Mouse (Mus musculus): ENCODE results near the gene Dlat. TPM values are rescaled to one million over a fixed set of nuclear protein-coding genes. Genes with fewer than 3 reads are reported as not detected.

Dlat gene
- total and polyA plus RNA-seq, 3 experiments: 45.2 to 67.5 (median 53.4) TPM

DNA sequence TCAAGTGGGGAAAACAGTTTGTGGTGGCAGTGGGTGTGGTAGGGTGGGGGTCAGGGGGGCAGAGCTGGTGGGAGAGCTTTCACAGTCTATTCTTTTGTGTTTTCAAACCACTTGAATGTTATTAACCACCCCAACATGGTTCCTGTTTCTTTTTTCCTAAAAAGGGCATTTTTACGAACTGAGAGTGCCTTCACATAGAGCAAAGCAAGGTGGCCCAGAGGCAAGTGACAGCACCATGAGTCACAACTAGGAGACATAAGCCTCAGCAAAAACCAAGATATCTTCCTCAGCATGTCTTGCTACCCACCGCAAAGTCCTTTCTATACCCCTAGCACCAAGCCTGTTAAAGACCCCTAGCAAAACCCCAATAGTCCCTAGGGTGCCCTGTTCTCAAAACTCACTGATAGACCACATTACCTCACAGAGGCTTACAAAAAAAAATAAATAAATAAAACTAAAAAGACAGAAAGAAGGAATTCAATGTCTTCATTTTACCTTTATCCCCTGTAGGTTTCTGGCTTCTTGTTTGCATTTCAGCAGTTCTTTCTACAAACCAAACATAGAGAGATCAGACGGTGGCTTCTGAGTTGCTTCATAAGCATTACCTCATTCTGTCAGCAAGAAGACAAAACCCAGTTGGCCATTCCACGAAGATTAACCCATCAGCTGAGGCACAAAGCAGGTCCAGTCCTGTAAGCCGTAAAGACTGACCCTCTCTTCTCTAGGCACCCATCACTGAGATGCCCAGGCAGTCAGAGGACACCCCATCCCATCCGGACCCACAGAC is 27.5 kb upstream of the Dlat start:
- in situ Hi-C loops (cut with MboI; ENCODE audit: low pct_ligation_motif_present, low pct_unique_long_range_greater_than_20kb, low sequenced_read_pairs): no loop called here
- H3K4me2 ChIP-seq (ENCODE audit: insufficient read depth, low read depth, poor library complexity, severe bottlenecking): peak overlapping the region; percentile 41

DNA sequence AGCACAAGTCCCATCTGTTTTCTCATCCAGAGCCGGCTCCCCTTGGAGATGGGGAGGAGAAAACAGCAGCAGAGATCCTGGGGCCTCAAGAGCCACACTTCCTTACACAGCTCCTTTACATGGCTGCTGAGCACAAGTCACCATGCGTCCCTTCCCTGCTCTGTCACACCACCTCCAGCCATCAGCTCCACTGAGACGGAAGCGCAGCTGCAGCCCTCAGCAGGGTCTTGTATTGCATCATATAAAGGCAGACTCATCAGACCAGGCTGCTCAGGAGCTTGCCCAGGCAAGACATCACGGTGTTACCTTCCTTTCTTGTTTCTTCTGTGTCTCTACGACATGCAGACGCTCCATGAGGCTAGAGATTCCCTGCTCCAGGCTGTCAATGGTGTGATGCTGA is 22.1 kb upstream of the Dlat start:
- TF ChIP-seq ZMIZ1 (IDR thresholded peaks at IDR 0.05; ENCODE audit: low read depth, low read length) (no peak), USF1 (IDR thresholded peaks at IDR 0.05; ENCODE audit: low read depth, low read length) (no peak), E2F4 (IDR thresholded peaks at IDR 0.05; ENCODE audit: insufficient replicate concordance, low read depth, low read length) (no peak), KAT2A (IDR thresholded peaks at IDR 0.05; ENCODE audit: insufficient replicate concordance, low read length) (no peak), ETS1 (conservative IDR thresholded peaks at IDR 0.05; ENCODE audit: low read depth, low read length) (no peak), ELF1 (IDR thresholded peaks at IDR 0.05; ENCODE audit: low read depth, low read length) (no peak), NELFE (IDR thresholded peaks at IDR 0.05; ENCODE audit: low read depth, low read length) (no peak), CTCF (conservative IDR thresholded peaks at IDR 0.05 in 1 of 2, IDR thresholded peaks at IDR 0.05 in 1 of 2; ENCODE audit: low read depth in 2 of 2, low read length in 2 of 2) (no peak), ZC3H11A (IDR thresholded peaks at IDR 0.05; ENCODE audit: low read depth, low read length) (no peak), ZKSCAN1 (IDR thresholded peaks at IDR 0.05; ENCODE audit: borderline replicate concordance, low read depth, low read length) (no peak), MAZ (IDR thresholded peaks at IDR 0.05; ENCODE audit: low read depth, low read length) (no peak), MXI1 (IDR thresholded peaks at IDR 0.05; ENCODE audit: low read depth, low read length) (no peak), MEF2A (IDR thresholded peaks at IDR 0.05; ENCODE audit: borderline replicate concordance, low read depth, low read length) (no peak), MYC (IDR thresholded peaks at IDR 0.05; ENCODE audit: low read depth, low read length) (no peak), JUN (IDR thresholded peaks at IDR 0.05; ENCODE audit: insufficient read depth, low read depth, low read length) (no peak), BHLHE40 (IDR thresholded peaks at IDR 0.05; ENCODE audit: low read depth, low read length) (no peak)
- Histone ChIP-seq H3K4me2 (ENCODE audit: insufficient read depth, low read depth, poor library complexity, severe bottlenecking) (no peak overlapping the region), H3K36me3 (replicated peaks in 1 of 2; ENCODE audit: control insufficient read depth in 1 of 2, insufficient read depth in 1 of 2, low read length in 1 of 2) (no peaks in the 10 kb centered on the region), H3K9me3 (replicated peaks; ENCODE audit: low read length) (no peaks in the 10 kb centered on the region), H3K79me2 (replicated peaks; ENCODE audit: control insufficient read depth, extremely low read depth, insufficient read depth, poor library complexity, severe bottlenecking) (no peaks in the 10 kb centered on the region), H3K27ac (ENCODE audit: insufficient read depth, low read depth) (no peak overlapping the region), H3K9ac (ENCODE audit: insufficient read depth, low read depth) (no peak overlapping the region), H3K27me3 (replicated peaks) (no peaks in the 10 kb centered on the region), H3K4me3 (replicated peaks in 1 of 3; ENCODE audit: low read depth in 2 of 3, low read length in 2 of 3, poor library complexity in 1 of 3) (no peak overlapping the region), H3K4me1 (ENCODE audit: control insufficient read depth in 1 of 2, insufficient read depth in 2 of 2) (peaks cover 4 to 5% of the 10 kb centered on the region in 2 experiments)
- DNase-seq (ENCODE audit: extremely low read depth): no peak
- dilution Hi-C loops (cut with MboI; ENCODE audit: extremely low pct_ligation_motif_present, extremely low pct_unique_long_range_greater_than_20kb, low sequenced_read_pairs): no loop called here
- in situ Hi-C loops (cut with MboI; ENCODE audit: low pct_ligation_motif_present, low pct_unique_long_range_greater_than_20kb, low sequenced_read_pairs): no loop called here

More for the DNA sequence above, 27.5 kb upstream of the Dlat start:
- Histone ChIP-seq H3K27me3 (replicated peaks) (no peaks in the 10 kb centered on the region), H3K9ac (ENCODE audit: insufficient read depth, low read depth) (no peak overlapping the region), H3K9me3 (replicated peaks; ENCODE audit: low read length) (no peaks in the 10 kb centered on the region), H3K4me3 (replicated peaks in 1 of 3; ENCODE audit: low read depth in 2 of 3, low read length in 2 of 3, poor library complexity in 1 of 3) (no peak overlapping the region), H3K27ac (ENCODE audit: insufficient read depth, low read depth) (no peak overlapping the region), H3K36me3 (replicated peaks in 1 of 2; ENCODE audit: control insufficient read depth in 1 of 2, insufficient read depth in 1 of 2, low read length in 1 of 2) (no peaks in the 10 kb centered on the region), H3K4me1 (ENCODE audit: control insufficient read depth in 1 of 2, insufficient read depth in 2 of 2) (peaks cover 0 to 2% of the 10 kb centered on the region in 2 experiments; a peak in 3 of 4 replicates), H3K79me2 (replicated peaks; ENCODE audit: control insufficient read depth, extremely low read depth, insufficient read depth, poor library complexity, severe bottlenecking) (no peaks in the 10 kb centered on the region)
- dilution Hi-C loops (cut with MboI; ENCODE audit: extremely low pct_ligation_motif_present, extremely low pct_unique_long_range_greater_than_20kb, low sequenced_read_pairs): no loop called here
- no peak for DNase-seq (ENCODE audit: extremely low read depth)
- TF ChIP-seq KAT2A (IDR thresholded peaks at IDR 0.05; ENCODE audit: insufficient replicate concordance, low read length) (no peak), RCOR1 (conservative IDR thresholded peaks at IDR 0.05; ENCODE audit: low read depth, low read length) (no peak), MXI1 (IDR thresholded peaks at IDR 0.05; ENCODE audit: low read depth, low read length) (no peak), ZC3H11A (IDR thresholded peaks at IDR 0.05; ENCODE audit: low read depth, low read length) (no peak), ETS1 (conservative IDR thresholded peaks at IDR 0.05; ENCODE audit: low read depth, low read length) (no peak), JUN (IDR thresholded peaks at IDR 0.05; ENCODE audit: insufficient read depth, low read depth, low read length) (no peak), MEF2A (IDR thresholded peaks at IDR 0.05; ENCODE audit: borderline replicate concordance, low read depth, low read length) (no peak), CTCF (conservative IDR thresholded peaks at IDR 0.05 in 1 of 2, IDR thresholded peaks at IDR 0.05 in 1 of 2; ENCODE audit: low read depth in 2 of 2, low read length in 2 of 2) (no peak)

All from CH12.LX (cell line).